20 mouse cellular contexts compared by ENCODE assay signal in the genomic region with DNA sequence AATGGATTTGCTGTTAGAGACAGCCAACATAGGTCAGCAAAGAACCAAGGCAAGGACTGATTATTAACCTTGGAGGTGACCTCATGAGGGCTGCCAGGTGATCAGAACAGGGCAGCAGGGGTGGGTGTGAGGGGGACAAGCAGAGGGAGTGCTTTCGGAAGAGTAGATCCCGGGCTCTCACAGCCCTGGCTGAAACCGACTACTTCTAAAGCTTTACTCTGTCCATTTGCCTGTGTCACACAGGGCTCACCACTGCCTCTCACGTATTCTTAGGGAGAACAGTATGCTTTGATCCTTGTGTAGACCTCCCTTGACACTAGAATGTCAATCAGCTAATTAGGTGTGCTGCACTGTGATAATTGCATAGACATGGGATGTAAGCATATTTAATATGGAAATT.
A peak's percentile ranks its signal among the peaks of the same experiment; 100 is the strongest.
DNase-seq lines count a peak whose midpoint lies in the region; ATAC-seq lines count a peak whose summit lies in the region.
"Had no signal": no experiment of that assay in that cellular context is flagged by ENCODE, and none has a peak within 500 bp of the region (broad histone marks: within the 10 kb centered on the region; RNA-seq: fewer than 3 reads in every experiment).

No protein-coding gene starts in this region.

- no peaks in the 10 kb centered on the region for H3K36me3 ChIP-seq in hindbrain, embryonic 15.5 days
- H3K36me3 ChIP-seq in hindbrain, embryonic 16.5 days (ENCODE audit: control insufficient read depth, insufficient read depth, low read length): no peaks in the 10 kb centered on the region
- H3K36me3 ChIP-seq in neural tube, embryonic 14.5 days (ENCODE audit: control insufficient read depth, insufficient read depth, low read length): no peaks in the 10 kb centered on the region
- H3K36me3 ChIP-seq: embryonic facial prominence, embryonic 12.5 days; forebrain, embryonic 12.5 days; heart, embryonic 12.5 days; hindbrain, embryonic 10.5 days had no signal

- H3K4me3 ChIP-seq in hindbrain, embryonic 15.5 days: no peak overlapping the region
- no peak overlapping the region for H3K4me3 ChIP-seq in hindbrain, embryonic 16.5 days (ENCODE audit: low read length)
- no peak overlapping the region for H3K4me3 ChIP-seq in neural tube, embryonic 14.5 days (ENCODE audit: low read depth, low read length)
- H3K4me3 ChIP-seq: embryonic facial prominence, embryonic 12.5 days; forebrain, embryonic 12.5 days; heart, adult 2 months; heart, embryonic 12.5 days; hindbrain, embryonic 10.5 days had no signal

- no peak overlapping the region for H3K9ac ChIP-seq in hindbrain, embryonic 15.5 days
- no peak overlapping the region for H3K9ac ChIP-seq in hindbrain, embryonic 16.5 days (ENCODE audit: low read depth, low read length)
- no peak overlapping the region for H3K9ac ChIP-seq in neural tube, embryonic 14.5 days (replicated peaks; ENCODE audit: low read depth, low read length)
- H3K9ac ChIP-seq: embryonic facial prominence, embryonic 12.5 days; forebrain, embryonic 12.5 days; forebrain, postnatal 0 days; heart, embryonic 12.5 days had no signal

- 70% methylated on average over 4 of the region's 4 CpGs for WGBS in hindbrain, embryonic 15.5 days
- WGBS in hindbrain, embryonic 16.5 days: 76% methylated on average over 4 of the region's 4 CpGs
- WGBS in neural tube, embryonic 14.5 days: 73% methylated on average over 4 of the region's 4 CpGs

- no peaks in the 10 kb centered on the region for H3K9me3 ChIP-seq in hindbrain, embryonic 15.5 days
- H3K9me3 ChIP-seq in hindbrain, embryonic 16.5 days (ENCODE audit: control insufficient read depth, low read length): no peaks in the 10 kb centered on the region
- H3K9me3 ChIP-seq in neural tube, embryonic 14.5 days (ENCODE audit: control insufficient read depth, low read length): no peaks in the 10 kb centered on the region
- H3K9me3 ChIP-seq: embryonic facial prominence, embryonic 12.5 days; forebrain, embryonic 12.5 days; heart, embryonic 12.5 days; hindbrain, embryonic 10.5 days had no signal

- H3K4me1 ChIP-seq in hindbrain, embryonic 15.5 days (replicated peaks): no peaks in the 10 kb centered on the region
- H3K4me1 ChIP-seq in hindbrain, embryonic 16.5 days (ENCODE audit: control insufficient read depth, insufficient read depth, low read depth, low read length): no peaks in the 10 kb centered on the region
- H3K4me1 ChIP-seq in neural tube, embryonic 14.5 days (ENCODE audit: control insufficient read depth, insufficient read depth, low read length): no peaks in the 10 kb centered on the region
- H3K4me1 ChIP-seq: embryonic facial prominence, embryonic 12.5 days; forebrain, embryonic 12.5 days; hindbrain, embryonic 10.5 days had no signal

- H3K27ac ChIP-seq in hindbrain, embryonic 15.5 days (replicated peaks): no peak overlapping the region
- H3K27ac ChIP-seq in hindbrain, embryonic 16.5 days (ENCODE audit: low read depth, low read length): no peak overlapping the region
- no peak overlapping the region for H3K27ac ChIP-seq in neural tube, embryonic 14.5 days (ENCODE audit: low read depth, low read length)
- H3K27ac ChIP-seq: embryonic facial prominence, embryonic 12.5 days; forebrain, embryonic 12.5 days; heart, adult 2 months; hindbrain, embryonic 10.5 days had no signal

- ATAC-seq in hindbrain, embryonic 15.5 days (ENCODE audit: low FRiP score, low read depth): 0 out of 2 replicates have a peak, but pooled peaks have one; percentile 54
- ATAC-seq in hindbrain, embryonic 16.5 days: no peak
- peak; percentile 28; the same call in 1 of the 2 replicates for ATAC-seq in neural tube, embryonic 14.5 days (ENCODE audit: low read depth)
- ATAC-seq: activated CD4-positive, CD25-positive, alpha-beta regulatory T cell, adult 4 months; forebrain, postnatal 0 days; Patski had no signal

- peak; percentile 15 to 30 for DNase-seq in kidney, postnatal 36 days
- no peak for DNase-seq in kidney, adult 18-20 months
- no peak for DNase-seq in neural tube, embryonic 10.5 days (ENCODE audit: extremely low spot score, low spot score)
- DNase-seq: adrenal gland, postnatal 14 days; cerebellum, adult 11-12 months; cerebellum, adult 9-10 months; cerebellum, postnatal 25 days; forebrain, postnatal 0 days; gastrocnemius, postnatal 14 days; heart, adult 2 months had no signal

- no peaks in the 10 kb centered on the region for H3K27me3 ChIP-seq in hindbrain, embryonic 15.5 days
- H3K27me3 ChIP-seq in hindbrain, embryonic 16.5 days (replicated peaks; ENCODE audit: control insufficient read depth, insufficient read depth, low read length): no peaks in the 10 kb centered on the region
- H3K27me3 ChIP-seq in neural tube, embryonic 14.5 days (ENCODE audit: control insufficient read depth, insufficient read depth, low read length): no peaks in the 10 kb centered on the region
- H3K27me3 ChIP-seq: CH12.LX; embryonic facial prominence, embryonic 12.5 days; forebrain, embryonic 12.5 days; heart, embryonic 12.5 days; Patski had no signal

- no peak overlapping the region for H3K4me2 ChIP-seq in hindbrain, embryonic 15.5 days
- no peak overlapping the region for H3K4me2 ChIP-seq in hindbrain, embryonic 16.5 days (ENCODE audit: low read length)
- no peak overlapping the region for H3K4me2 ChIP-seq in neural tube, embryonic 14.5 days (ENCODE audit: low read depth, low read length)
- H3K4me2 ChIP-seq: embryonic facial prominence, embryonic 12.5 days; forebrain, embryonic 12.5 days; heart, embryonic 12.5 days had no signal

Comparison
In these comparisons a context has a peak if more than half of its experiments do, and no peak if none do; other contexts are left out.
1. DNase-seq: peak in kidney, postnatal 36 days (2 of 2); none in kidney, adult 18-20 months (single experiment) and neural tube, embryonic 10.5 days (single experiment).